Mouse (Mus musculus) large intestine, adult 2 months (tissue): ENCODE measurements around the gene Cyb5d1. TPM values are rescaled to one million over a fixed set of nuclear protein-coding genes. Genes with fewer than 3 reads are reported as not detected.
"Not testable (repeated sequence)": the region's sequence is repeated elsewhere in the genome, so short reads cannot be mapped to it uniquely, and the experiment has no call there.

Experiments
- DNase-seq: peaks from one replicate; pipeline ENCODE4 v3.0.0-alpha.2; 2012; ENCODE audit warnings: low read depth, low spot score
- WGBS: fragments of 180-500 bp; shearing (Covaris S2); methylation state at CpG from one replicate; pipeline ENCODE4 v1.1.7; 2018; 5-methylcytosine and 5-hydroxymethylcytosine counted together
- polyA plus RNA-seq: library from polyadenylated mRNA; depleted of rRNA; stranded (reverse); fragments of >200 nt; gene quantifications from 2 replicates; pipeline ENCODE4 v1.2.3, GENCODE M21; 2012

Gene Cyb5d1
- polyA plus RNA-seq, 1 experiment: 6.1 TPM

DNA sequence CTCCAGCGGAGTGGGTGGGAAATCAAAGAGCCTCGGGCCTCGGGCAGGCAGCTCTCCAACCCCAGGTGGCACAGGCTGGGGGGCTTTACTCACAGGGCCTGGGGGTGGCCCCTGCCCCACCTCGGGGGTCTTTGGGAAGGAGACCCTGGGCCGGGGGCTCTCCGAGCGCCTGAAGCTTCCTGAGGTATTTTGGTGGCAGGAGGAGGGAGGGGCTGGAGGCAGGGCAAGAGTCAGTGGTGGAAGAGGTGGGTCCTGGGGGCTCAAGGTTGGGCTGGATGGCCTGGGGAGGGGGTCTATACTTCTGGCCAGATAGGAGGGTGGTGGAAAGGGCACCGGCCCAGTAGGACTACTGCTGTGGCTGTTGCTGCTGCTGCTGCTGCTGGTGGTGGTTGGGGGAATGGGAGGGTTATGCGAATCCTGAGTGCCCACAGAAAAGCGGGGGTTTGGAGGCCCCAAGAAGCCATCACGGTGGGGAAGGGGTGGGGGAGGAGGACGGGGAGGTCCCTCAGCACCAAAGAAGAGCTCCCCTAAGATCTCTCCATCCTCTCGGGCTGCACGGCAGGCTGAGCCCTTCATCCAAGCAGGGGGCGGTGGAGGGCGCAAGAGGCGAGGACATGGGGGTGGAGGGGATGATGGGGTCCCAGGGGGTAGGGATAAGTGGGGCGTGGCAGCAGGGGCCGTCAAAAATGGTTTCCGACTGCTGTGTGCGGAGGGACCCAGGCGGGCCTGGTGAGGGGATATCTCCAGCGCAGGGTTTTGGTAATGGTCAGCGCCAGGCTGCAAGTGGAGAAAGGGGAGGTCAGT, 10.2 kb upstream of the Cyb5d1 start:
- no peak for DNase-seq
- 92% methylated on average over 24 of the region's 24 CpGs for WGBS

DNA sequence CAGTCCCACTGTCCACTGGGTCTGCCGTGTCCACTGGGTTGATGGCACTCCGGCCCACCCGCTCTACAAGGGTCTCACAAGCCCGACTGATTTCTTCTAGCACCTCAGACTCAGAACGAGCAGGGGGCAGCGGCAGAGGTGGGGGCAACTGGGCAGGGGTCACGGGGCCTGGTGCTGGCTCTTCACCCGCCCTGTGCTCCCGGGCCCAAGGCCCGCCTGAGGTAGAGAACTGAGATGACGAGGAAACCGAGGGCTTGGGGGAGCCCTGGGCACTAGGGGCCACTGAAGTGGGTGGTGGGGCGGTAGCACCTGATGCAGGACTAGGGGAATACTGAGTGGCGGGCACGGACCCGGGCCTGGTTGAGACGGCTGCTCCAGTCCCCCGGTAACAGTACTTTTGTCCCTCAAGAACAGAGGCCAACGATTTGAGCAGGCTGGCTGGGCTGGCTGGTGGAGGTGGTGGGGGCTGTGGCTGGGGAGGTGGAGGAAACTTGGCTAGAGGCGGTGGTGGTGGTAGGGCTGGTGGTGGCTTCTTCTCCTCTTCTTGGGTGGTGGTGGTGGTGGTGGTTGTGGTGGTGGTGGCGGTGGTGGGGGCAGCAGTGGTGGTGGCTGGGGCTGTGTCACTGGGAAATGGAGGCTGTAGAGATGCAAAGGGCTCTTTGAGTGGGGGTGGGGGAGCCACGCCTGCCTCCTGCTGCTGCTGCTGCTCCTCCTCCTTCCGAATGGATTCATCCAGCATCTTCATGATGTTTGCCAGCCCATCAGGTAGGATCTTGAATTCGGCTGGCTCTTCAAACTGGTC, 9.4 kb upstream of the Cyb5d1 start:
- WGBS: 88% methylated on average over 22 of the region's 24 CpGs
- DNase-seq: no peak

DNA sequence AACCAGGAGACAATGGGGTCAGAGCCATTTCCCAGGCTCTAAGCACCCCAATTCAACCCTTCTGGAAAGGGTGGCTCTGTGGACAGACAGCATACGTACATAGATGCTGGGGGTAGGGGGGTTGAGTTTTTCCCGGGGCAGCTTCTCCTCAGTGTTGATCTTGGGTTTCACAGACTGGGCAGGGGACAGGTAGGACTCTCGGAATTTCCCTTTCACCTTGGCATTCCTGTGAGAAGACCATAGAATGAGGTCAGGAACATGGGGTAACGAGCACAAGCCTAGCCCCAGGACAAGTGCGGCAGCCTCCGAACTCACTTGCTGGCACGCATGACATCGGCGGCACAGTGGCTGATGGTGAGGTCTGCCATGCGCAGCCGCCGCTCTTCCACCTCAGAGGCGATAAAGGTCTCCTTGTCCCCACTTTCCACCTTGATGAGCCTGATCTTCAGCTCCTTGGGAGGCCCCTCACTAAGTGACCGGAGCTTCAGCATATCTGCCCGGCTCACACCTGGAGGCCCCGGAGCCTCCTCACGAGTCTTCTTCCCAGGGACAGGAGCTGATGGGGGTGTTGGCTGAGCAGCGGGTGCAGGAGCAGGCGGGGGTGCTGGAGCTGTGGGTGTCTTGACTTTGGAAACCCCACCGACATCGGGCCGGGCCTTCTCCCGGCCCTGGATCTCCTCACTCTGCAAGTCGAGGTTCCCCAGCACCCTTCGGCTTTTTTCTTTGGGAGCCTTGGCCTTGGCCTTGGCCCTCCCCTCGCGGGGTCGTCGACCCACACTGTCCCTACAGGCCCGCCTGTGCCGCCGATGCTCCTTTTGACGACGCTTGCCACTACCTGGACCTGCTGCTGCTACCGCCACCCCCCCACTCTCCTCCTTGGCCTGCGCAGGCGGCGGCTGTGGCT, 8.5 kb upstream of the Cyb5d1 start:
- 89% methylated on average over 38 of the region's 38 CpGs for WGBS
- no peak for DNase-seq

DNA sequence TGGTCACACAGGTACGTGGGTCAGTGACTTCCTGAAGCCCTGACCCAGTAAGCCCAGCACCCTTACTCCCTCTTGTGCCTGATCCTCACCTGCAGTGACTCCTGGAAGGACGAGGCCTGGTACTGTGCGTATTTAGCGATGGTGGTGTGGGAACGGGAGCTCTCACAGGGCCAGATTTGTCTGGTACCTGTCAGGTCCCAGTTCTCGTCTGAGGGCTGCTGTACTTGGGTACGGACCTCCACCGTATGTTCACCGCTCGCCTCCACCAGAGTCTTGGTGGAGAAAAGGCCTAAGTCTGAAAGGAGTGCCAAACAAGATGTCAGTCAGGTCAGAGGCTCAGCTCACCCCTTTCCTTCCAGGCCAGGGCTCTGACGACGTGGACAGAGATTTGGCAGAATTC, 6.6 kb upstream of the Cyb5d1 start:
- WGBS: 82% methylated on average over 12 of the region's 12 CpGs
- no peak for DNase-seq

DNA sequence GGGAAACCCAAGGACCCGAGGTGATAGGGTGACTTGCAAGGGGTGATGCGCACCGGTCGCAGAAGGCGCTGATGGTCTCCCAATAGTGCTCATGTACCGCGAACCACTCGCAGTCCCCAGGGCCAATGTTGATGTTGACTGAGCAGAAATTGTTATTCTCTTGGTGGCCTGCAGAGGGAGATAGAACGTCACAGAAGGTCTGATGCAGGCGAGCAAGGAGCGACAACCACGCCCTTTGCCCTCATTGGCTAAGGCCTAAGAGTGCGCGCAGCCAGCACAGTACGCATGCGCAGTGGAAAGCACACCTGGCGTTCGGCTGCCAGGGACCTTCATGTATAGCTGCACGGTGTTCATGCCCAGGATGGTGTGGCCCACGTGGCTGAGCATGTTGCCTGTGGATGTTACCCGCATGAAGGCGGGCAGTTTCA, 5.8 kb upstream of the Cyb5d1 start:
- WGBS: 8% methylated on average over 22 of the region's 22 CpGs
- DNase-seq: no peak

DNA sequence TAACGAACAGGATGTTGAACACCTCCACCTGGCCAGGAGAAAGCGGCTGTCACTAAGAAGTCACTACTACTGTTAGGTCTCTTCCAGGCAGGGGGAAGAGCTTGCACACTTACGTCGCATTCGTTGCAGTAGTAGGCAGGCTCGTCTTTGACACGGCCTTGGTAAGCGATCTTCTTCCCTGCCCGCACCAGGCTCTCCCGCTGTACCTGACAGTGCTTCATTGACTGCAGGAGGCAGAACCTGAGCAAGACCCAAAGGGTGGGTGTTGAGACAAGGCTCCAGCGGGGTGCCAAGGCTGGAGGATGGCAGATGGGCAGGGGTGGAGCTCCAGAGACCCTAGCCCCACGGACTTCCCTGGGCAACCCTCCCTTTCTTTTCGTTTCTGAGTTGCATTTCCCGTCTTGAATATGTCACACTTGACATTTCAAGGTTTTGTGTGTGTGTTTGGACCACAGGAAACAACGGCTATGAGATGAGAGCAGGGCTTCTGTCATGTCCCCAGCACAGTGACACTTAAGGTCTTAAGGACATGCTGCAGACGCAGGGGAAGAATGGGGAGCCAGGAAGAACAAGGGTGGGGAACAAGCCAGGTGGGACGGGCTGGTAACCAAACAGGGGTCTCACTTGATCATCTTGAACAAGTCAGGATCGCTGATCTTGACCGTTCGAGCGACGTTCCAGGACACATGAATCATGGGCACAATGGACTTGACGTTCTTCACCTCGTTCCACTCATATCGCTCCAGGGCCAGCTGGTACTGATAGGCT, 4.8 kb upstream of the Cyb5d1 start:
- DNase-seq: no peak
- WGBS: 92% methylated on average over 25 of the region's 25 CpGs

DNA sequence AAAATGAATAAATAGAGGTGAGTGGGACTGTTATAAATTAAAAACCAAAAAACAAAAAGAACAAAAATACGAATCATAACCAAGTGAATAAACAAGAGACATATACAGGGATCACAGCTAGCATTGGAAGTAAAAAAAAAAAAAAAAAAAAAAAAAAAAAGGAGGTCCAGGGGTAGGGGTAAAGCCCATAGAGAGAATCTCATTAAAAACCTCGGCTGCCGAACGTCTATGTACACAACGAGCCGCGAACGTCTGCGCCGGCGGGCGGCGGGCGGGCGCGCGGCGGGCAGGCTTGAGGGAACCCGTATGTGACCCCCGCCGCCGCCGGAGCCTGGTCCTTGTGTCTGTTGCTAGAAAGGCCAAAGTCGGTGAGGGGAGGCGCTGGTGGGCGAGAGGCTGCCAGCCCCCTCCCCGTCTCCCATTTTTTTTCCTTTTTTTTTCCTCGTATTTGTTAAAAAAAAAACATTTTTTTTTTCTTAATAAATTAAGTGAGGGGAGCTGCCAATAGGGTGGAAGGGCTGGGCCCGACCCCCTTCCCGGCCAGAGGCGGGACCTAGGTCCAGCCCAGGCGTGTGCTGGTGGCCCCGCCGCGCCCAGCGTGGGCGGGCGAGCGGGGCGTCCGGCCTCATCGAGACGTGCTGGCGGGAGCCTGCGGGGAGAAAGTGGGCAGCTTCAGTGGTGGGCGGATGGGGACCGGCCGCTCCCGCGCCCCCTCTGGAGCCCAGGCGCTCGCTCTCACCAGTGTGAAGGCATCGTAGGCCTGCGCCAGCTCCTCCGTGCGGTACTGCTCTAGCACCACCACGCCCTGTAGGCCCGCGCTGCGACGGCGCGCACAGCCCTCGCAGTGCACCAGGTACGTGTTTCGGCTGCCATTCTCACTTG, 4.0 kb upstream of the Cyb5d1 start:
- no peak for DNase-seq
- 83% methylated on average over 60 of the region's 66 CpGs for WGBS

DNA sequence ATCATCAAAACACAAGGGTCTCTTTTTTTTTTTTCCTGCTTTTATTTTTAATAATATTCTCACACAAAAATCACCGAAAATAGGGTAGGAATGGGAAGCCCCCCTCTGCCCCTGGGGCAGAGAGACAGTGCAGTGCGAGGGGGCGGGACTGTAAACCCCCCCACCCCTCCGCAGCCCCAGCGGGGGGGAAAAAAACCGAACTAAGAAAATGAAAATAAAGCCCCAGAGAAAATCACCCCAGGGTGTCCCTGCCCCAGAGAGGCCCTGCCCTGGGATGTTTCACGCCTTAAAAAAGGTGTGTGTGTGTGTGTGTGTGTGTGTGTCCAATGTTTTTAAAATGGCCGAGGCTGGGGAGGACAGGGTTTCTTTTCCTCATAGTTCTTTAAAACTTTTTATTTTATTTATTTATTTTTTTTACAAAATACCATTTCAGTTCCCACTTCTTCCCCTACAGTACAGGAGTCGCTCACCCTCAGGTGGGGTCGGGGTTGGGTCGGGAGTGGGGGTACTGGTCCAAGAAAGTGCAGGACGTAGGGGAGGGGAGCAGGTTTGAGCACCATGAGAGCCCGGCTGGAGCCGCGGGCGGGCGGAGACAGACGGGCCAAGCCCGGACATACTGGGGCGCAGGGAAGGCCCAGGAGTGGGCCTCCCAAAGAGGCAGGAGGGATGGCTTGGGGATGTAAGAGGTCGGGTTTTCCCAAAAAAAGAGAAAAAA, 3.2 kb upstream of the Cyb5d1 start:
- 66% methylated on average over 21 of the region's 21 CpGs for WGBS

DNA sequence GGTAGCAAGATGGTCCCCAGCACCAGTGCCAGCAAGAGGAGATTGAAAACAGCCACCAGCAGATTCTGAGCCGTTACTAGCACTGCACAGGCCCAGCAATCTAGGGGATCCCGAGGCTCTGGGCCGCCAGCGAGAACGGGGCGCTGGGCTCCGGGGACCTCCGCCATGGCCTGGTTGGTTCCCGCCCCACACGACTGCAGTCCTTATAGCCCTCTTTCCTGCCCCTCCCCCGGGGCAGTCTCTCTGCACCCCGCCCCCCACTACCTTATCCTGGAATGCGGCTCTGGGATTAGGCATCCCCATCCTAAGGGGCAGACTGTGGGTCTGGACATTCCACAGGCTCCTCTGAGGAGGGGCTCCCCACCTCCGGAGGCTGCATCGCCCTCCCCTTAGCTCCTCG, 2.6 kb upstream of the Cyb5d1 start, which contains the start of gene Tmem88:
Gene Tmem88 (minus strand): TSS at position 176 of the 400 bp plus-strand sequence.
- 50% methylated on average over 16 of the region's 16 CpGs for WGBS
- DNase-seq: no peak

More for the DNA sequence above, 3.2 kb upstream of the Cyb5d1 start:
- no peak for DNase-seq

DNA sequence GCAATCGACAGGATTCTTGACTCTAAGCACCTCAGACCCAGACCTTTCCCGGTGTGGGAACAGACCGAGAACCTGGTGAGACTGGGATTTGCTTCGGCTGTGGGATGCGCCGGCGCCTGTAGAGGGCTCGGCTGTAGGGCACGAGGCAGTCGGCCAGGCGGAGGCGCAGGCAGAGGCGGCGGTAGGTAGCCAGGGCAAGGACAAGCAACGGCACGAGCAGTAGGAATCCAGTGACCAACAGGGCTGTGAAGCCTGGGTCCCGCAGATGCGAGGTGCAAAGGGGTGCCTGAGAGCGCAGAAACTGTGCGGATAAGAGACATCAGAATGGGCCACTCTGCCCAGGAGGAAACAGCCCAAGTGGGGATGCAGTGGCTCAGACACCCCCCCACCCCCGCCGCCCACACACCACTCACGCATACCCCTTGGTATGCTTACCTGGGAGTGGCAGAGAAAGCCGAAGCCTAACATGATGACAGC, 2.2 kb upstream of the Cyb5d1 start:
- DNase-seq: no peak
- 61% methylated on average over 24 of the region's 24 CpGs for WGBS

DNA sequence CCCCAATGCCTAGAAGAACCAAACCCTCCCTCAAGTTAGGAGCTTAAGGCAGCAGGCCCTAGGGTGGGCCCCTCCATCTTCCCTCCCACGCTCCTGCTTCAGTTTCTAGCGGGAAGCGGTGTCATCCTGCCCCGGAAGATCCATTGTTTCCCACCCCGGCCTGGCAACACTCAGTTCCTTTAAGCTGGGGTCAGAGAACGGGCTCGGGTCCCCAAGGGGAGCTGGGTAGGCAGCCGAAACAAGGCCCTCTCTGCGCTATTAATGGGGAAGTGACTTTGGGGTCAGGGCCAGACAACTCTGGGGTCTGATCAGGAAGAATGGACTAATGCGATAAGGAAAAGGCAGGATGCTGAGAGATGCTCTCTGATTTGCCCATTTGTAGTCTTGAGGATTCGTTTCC, 1.3 kb upstream of the Cyb5d1 start:
- DNase-seq: no peak
- WGBS: 50% methylated on average over 11 of the region's 11 CpGs

DNA sequence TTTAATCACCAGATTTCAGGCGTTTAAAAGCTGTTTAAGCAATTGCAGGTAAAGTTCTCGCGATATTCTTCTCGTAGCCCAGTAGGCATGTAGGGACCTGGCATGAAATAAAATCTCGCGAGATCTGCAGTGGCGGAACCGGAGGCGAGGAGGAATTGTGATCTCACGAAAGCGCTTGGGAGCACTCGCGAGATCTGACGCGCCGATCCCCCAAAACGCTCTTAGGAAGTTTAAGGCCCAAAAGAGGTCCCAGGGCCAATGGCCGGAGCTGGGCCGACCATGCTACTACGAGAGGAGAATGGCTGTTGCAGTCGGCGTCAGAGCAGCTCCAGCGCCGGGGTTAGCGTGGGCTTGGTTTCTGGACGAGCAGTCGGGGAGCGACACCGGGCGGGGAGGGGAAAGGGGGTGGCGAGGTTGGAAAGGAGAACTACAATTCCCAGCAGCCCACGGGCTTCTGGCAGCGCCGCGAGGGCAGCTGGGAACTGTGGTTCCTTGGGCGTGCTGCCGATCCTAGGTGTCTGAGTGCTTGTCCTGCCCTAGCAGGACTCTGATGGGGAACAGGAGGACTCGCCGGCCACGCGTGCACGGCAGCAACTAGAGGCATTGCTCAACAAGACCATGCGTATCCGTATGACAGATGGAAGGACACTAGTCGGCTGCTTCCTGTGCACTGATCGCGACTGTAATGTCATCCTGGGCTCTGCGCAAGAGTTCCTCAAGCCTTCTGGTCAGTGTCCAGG, 373 bp upstream of the Cyb5d1 start:
- under 1% methylated on average over 48 of the region's 48 CpGs for WGBS
- peak; percentile 95 for DNase-seq

DNA sequence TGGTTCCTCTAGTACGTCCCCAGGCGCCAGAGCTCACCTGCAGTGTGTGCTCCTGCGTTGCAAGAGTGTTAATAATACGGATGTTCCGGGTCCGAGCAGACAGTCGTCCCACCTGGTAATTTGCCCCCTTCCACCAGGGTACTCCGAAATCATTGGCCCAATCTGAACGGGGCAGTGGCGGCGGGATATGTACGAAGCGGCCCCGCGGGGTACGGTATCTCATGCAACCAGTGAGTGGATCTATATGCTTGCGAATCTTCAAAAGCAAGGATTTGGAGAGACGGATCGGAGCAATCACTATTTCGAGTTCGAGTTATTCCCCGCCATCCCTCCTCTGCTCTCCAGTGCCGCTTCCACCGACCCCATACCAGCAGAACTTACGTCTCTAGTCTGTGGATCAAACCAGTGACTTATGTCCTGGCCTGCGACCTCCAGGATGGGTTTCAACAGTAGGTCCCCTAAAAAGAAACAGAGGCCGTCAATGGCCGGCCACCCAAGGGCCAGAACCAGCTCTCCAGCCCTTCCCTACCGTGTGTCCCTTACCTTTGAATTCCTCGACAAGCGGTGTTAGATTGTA, 752 bp downstream of the Cyb5d1 start:
- WGBS: 1% methylated on average over 31 of the region's 31 CpGs
- DNase-seq: not testable (repeated sequence)

DNA sequence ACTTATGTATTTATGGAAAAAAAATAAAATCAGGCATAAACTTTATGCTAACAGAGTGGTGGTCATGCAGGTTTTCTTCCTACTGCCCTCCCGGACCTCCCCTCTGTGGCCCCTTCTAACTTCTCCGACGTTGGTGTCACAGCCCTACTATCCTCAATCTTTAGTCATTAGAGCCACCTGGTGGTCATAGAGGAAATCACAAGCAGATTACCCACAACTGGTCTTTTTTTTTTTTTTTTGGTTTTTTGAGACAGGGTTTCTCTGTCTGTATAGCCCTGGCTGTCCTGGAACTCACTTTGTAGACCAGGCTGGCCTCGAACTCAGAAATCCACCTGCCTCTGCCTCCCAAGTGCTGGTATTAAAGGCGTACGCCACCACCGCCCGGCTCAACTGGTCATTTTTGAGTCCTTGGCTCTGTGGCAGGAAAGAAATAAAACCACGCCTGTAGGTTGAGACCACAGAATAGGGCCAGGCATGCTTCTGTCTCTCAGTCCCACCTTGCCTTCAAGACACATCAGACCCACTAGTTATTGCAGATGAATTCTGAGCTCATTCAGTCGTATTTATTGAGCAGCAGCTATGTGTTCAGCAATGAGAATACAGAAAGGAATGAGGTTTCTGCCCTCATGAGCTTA, 4.9 kb downstream of the Cyb5d1 start:
- WGBS: 47% methylated on average over 10 of the region's 10 CpGs
- no peak for DNase-seq

DNA sequence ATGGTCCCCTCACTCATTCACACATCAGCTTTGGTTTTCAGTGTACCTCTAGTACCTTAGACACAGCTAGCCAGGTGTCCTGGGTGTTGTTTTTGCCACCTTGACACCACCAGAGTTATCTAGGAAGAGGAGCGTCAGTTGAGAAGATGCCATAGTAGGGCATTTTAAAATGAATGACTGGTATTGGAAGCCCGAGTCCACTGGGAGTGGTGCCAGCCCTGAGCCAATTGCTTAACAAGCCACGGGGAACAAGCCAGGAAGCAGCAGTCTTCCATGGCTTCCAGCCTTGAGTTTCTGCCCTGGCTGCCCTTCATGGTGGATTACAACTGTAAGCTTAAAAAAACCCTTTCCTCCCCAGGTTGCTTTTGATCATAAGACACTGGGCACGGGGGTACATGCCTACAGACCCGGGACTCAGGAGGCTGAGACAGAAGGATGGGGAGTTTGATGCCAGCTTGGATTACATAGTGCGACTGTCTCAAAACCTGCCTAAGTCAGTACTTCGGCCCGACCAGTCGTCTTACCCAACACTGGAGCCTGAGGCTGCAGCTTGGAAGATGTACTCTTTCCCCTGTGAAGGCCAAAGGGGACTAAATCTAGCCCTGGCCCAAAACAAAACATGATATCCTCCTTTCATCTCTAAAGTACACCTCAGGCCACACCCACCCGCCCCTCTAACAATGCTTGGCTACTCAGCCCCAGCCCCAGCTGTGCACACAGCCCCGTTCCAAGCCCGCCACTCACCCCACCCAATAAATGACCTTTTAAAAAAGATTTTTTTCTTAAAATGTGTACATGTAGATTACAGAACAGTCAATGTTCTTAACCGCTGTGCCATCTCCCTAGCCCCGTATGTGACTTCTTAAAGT, 5.7 kb downstream of the Cyb5d1 start:
- 52% methylated on average over 14 of the region's 14 CpGs for WGBS
- DNase-seq: no peak
